Mouse (Mus musculus) lung, embryonic 16.5 days (tissue): ENCODE data around the gene Scamp2. TPM values are rescaled to one million over a fixed set of nuclear protein-coding genes. Genes with fewer than 3 reads are reported as not detected.

ENCODE experiments used
- ATAC-seq: fragments of 200-750 bp; cut with Nextera tagmentation; 2 replicates; pipeline ENCODE4 v1.8.0; 2017; ENCODE audit warnings: low read depth, mild to moderate bottlenecking, moderate library complexity
- H3K27ac ChIP-seq: fragments of 300-500 bp; sonication (generic); 2 replicates; pipeline ENCODE4 v1.5.1; 2014; ENCODE audit warnings: mild to moderate bottlenecking, control low read depth, low read length
- H3K27me3 ChIP-seq: fragments of 300-500 bp; sonication (generic); 2 replicates; pipeline ENCODE4 v1.6.1; 2014; ENCODE audit warnings: low read depth, low read length, mixed read lengths; ENCODE audit not compliant: control insufficient read depth, insufficient read depth
- H3K36me3 ChIP-seq: fragments of 300-500 bp; sonication (generic); 2 replicates; pipeline ENCODE4 v1.6.1; 2014; ENCODE audit warnings: low read length; ENCODE audit not compliant: control insufficient read depth, insufficient read depth
- H3K4me1 ChIP-seq: fragments of 300-500 bp; sonication (generic); replicated peaks from 2 replicates; pipeline ENCODE4 v1.6.1; 2014; ENCODE audit warnings: low read length, mixed read lengths; ENCODE audit not compliant: control insufficient read depth, insufficient read depth
- H3K4me2 ChIP-seq: fragments of 300-500 bp; sonication (generic); 2 replicates; pipeline ENCODE4 v1.6.1; 2014; ENCODE audit warnings: low read depth, low read length, control low read depth
- H3K4me3 ChIP-seq: fragments of 300-500 bp; sonication (generic); 2 replicates; pipeline ENCODE4 v1.5.1; 2014; ENCODE audit warnings: mild to moderate bottlenecking, low read length, control low read depth
- H3K9ac ChIP-seq: fragments of 300-500 bp; sonication (generic); 2 replicates; pipeline ENCODE4 v1.6.1; 2014; ENCODE audit warnings: low read length, control low read depth
- H3K9me3 ChIP-seq: fragments of 300-500 bp; sonication (generic); 2 replicates; pipeline ENCODE4 v1.6.1; 2016; ENCODE audit warnings: low read length; ENCODE audit not compliant: control insufficient read depth
- WGBS: fragments of 180-500 bp; shearing (Covaris S2); extraction: QIAGEN DNeasy Blood & Tissue Kit; methylation state at CpG from one replicate; pipeline ENCODE4 v1.1.7; 2014; 5-methylcytosine and 5-hydroxymethylcytosine counted together
- polyA plus RNA-seq: library from polyadenylated mRNA; unstranded; fragments of >200 nt; fragmentation: Nextera tagmentation; extraction: Ambion mirVana; gene quantifications from 2 replicates; pipeline ENCODE4 v1.2.1, GENCODE M21; 2015

The Scamp2 gene
- polyA plus RNA-seq, 1 experiment from 2014 or later: 66.9 TPM

- H3K27me3 ChIP-seq: no peaks in the 10 kb centered on the region
- H3K9me3 ChIP-seq: no peaks in the 10 kb centered on the region
- no peak overlapping the region for H3K9ac ChIP-seq
- 51% methylated on average over 8 of the region's 8 CpGs for WGBS
- no peak for ATAC-seq
- peaks cover 14% of the 10 kb centered on the region for H3K4me1 ChIP-seq
- H3K27ac ChIP-seq: no peak overlapping the region
- no peak overlapping the region for H3K4me3 ChIP-seq
- 0 out of 2 replicates have a peak, but pooled peaks cover 2% of the 10 kb centered on the region for H3K36me3 ChIP-seq
- H3K4me2 ChIP-seq: no peak overlapping the region
These were observed 38.3 kb downstream of the Scamp2 start for GRCm38 (mm10) chr9:57598851-57599563.

- no peak overlapping the region for H3K4me2 ChIP-seq
- no peaks in the 10 kb centered on the region for H3K9me3 ChIP-seq
- H3K27me3 ChIP-seq: peaks cover 4% of the 10 kb centered on the region
- H3K9ac ChIP-seq: no peak overlapping the region
- H3K36me3 ChIP-seq: no peaks in the 10 kb centered on the region
- H3K4me3 ChIP-seq: no peak overlapping the region
- H3K4me1 ChIP-seq: peaks cover 14% of the 10 kb centered on the region
- 0 out of 2 replicates have a peak, but pooled peaks have one; percentile 20 for ATAC-seq
- 3% methylated on average over 3 of the region's 3 CpGs for WGBS
- no peak overlapping the region for H3K27ac ChIP-seq
These were observed 40.0 kb downstream of the Scamp2 start for GRCm38 (mm10) chr9:57600620-57601352.

GRCm38 (mm10) chr9:57601353-57601706 lies 40.6 kb downstream of the Scamp2 start:
- Histone ChIP-seq H3K27me3 (peaks cover 8% of the 10 kb centered on the region), H3K4me2 (no peak overlapping the region), H3K27ac (no peak overlapping the region), H3K36me3 (no peaks in the 10 kb centered on the region), H3K9ac (no peak overlapping the region), H3K4me1 (peaks cover 14% of the 10 kb centered on the region), H3K4me3 (no peak overlapping the region), H3K9me3 (no peaks in the 10 kb centered on the region)
- 15% methylated on average over 2 of the region's 2 CpGs for WGBS
- no peak for ATAC-seq

GRCm38 (mm10) chr9:57602098-57602497 lies 41.4 kb downstream of the Scamp2 start:
- H3K4me1 ChIP-seq: peaks cover 14% of the 10 kb centered on the region
- peaks cover 10% of the 10 kb centered on the region for H3K27me3 ChIP-seq
- ATAC-seq: no peak
- no peak overlapping the region for H3K9ac ChIP-seq
- no peak overlapping the region for H3K4me2 ChIP-seq
- no peak overlapping the region for H3K4me3 ChIP-seq
- WGBS: 51% methylated on average over 8 of the region's 8 CpGs
- no peaks in the 10 kb centered on the region for H3K36me3 ChIP-seq
- H3K9me3 ChIP-seq: no peaks in the 10 kb centered on the region
- no peak overlapping the region for H3K27ac ChIP-seq

- Histone ChIP-seq H3K4me3 (no peak overlapping the region), H3K27ac (no peak overlapping the region), H3K9ac (no peak overlapping the region), H3K4me2 (no peak overlapping the region), H3K36me3 (no peaks in the 10 kb centered on the region), H3K4me1 (peaks cover 10% of the 10 kb centered on the region), H3K9me3 (no peaks in the 10 kb centered on the region), H3K27me3 (peaks cover 10% of the 10 kb centered on the region)
- WGBS: 67% methylated on average over 4 of the region's 4 CpGs
- no peak for ATAC-seq
These were observed 44.1 kb downstream of the Scamp2 start for GRCm38 (mm10) chr9:57604875-57605274.

GRCm38 (mm10) chr9:57605503-57605902 lies 44.8 kb downstream of the Scamp2 start:
- Histone ChIP-seq H3K9ac (no peak overlapping the region), H3K36me3 (no peaks in the 10 kb centered on the region), H3K4me3 (no peak overlapping the region), H3K27ac (no peak overlapping the region), H3K4me2 (no peak overlapping the region), H3K9me3 (no peaks in the 10 kb centered on the region), H3K4me1 (peaks cover 9% of the 10 kb centered on the region), H3K27me3 (peaks cover 10% of the 10 kb centered on the region)
- 22% methylated on average over 9 of the region's 9 CpGs for WGBS
- ATAC-seq: no peak

- 8% methylated on average over 24 of the region's 24 CpGs for WGBS
- Histone ChIP-seq H3K27ac (no peak within 1 kb of the TSS), H3K36me3 (no peaks in the 10 kb centered on the region), H3K9me3 (no peaks in the 10 kb centered on the region), H3K4me1 (peaks cover 1% of the 10 kb centered on the region; the same call in 1 of the 2 replicates), H3K9ac (no peak within 1 kb of the TSS), H3K27me3 (peaks cover 10% of the 10 kb centered on the region), H3K4me3 (no peak within 1 kb of the TSS), H3K4me2 (no peak within 1 kb of the TSS)
- peak; percentile 41; the same call in 1 of the 2 replicates for ATAC-seq
These were observed 45.6 kb downstream of the Scamp2 start, which contains the start of gene Cplx3 for GRCm38 (mm10) chr9:57606139-57606851. Gene Cplx3 (minus strand): TSS chr9:57606281.

GRCm38 (mm10) chr9:57609803-57610202 lies 49.1 kb downstream of the Scamp2 start:
- no peak for ATAC-seq
- WGBS: 38% methylated on average over 3 of the region's 3 CpGs
- Histone ChIP-seq H3K9ac (no peak overlapping the region), H3K27ac (no peak overlapping the region), H3K27me3 (peaks cover 10% of the 10 kb centered on the region), H3K4me3 (no peak overlapping the region), H3K4me1 (no peaks in the 10 kb centered on the region), H3K4me2 (no peak overlapping the region), H3K9me3 (no peaks in the 10 kb centered on the region), H3K36me3 (no peaks in the 10 kb centered on the region)

- Histone ChIP-seq H3K4me3 (no peak overlapping the region), H3K27ac (no peak overlapping the region), H3K36me3 (no peaks in the 10 kb centered on the region), H3K9ac (no peak overlapping the region), H3K4me1 (no peaks in the 10 kb centered on the region), H3K27me3 (peaks cover 9% of the 10 kb centered on the region), H3K4me2 (no peak overlapping the region), H3K9me3 (no peaks in the 10 kb centered on the region)
- 53% methylated on average over 3 of the region's 3 CpGs for WGBS
- ATAC-seq: no peak
These were observed 49.6 kb downstream of the Scamp2 start for GRCm38 (mm10) chr9:57610359-57610826.
